Mouse (Mus musculus) A20 (cell line): ENCODE data around the gene Ttc9b.
A peak's percentile ranks its signal among the peaks of the same experiment; 100 is the strongest.
"Not testable (repeated sequence)": the region's sequence is repeated elsewhere in the genome, so short reads cannot be mapped to it uniquely, and the experiment has no call there.

Source experiments
- DNase-seq: peaks from one replicate; pipeline ENCODE4 v3.0.0-alpha.2; 2011; ENCODE audit warnings: low read depth, low spot score

The Ttc9b gene

DNA sequence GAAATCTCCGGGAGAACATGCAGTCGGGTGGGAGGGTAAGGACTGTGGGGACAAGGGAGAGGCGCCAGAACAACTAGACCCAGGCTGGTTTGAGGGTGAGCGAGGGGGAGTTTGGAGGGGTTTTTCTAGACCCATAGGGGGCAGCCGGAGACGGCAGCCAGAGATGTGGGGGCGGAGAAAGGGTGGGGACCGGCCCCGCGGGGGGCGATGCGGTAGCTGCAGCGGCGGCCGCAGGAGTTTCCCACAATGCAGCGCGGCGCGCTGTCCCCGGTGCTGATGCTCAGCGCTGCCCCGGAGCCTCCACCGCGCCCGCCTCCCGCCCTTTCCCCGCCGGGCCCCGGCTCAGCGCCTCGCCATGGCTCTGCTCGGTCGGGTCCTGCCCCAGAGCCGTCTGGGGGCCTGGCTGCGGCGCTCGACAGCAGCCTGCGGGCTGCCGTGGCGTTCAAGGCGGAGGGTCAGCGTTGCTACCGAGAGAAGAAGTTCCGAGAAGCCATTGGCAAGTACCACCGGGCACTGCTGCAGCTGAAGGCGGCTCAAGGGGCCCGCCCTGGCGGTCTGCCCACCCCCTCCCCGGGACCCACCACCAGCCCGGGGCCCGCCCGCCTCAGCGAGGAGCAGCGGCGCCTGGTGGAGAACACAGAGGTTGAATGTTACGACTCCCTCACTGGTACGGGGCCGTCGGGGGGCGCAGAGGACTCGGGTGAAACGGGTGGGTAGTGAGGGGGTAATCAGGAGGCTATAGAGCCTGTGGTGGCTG is at the start of gene Ttc9b:
Gene Ttc9b, plus strand, starts transcription at position 235 of the 757 bp plus-strand sequence.
- peak; percentile 20 for DNase-seq

GRCm38 (mm10) chr7:27604661-27605348 is 48.9 kb upstream of the Ttc9b start:
- no peak for DNase-seq

DNA sequence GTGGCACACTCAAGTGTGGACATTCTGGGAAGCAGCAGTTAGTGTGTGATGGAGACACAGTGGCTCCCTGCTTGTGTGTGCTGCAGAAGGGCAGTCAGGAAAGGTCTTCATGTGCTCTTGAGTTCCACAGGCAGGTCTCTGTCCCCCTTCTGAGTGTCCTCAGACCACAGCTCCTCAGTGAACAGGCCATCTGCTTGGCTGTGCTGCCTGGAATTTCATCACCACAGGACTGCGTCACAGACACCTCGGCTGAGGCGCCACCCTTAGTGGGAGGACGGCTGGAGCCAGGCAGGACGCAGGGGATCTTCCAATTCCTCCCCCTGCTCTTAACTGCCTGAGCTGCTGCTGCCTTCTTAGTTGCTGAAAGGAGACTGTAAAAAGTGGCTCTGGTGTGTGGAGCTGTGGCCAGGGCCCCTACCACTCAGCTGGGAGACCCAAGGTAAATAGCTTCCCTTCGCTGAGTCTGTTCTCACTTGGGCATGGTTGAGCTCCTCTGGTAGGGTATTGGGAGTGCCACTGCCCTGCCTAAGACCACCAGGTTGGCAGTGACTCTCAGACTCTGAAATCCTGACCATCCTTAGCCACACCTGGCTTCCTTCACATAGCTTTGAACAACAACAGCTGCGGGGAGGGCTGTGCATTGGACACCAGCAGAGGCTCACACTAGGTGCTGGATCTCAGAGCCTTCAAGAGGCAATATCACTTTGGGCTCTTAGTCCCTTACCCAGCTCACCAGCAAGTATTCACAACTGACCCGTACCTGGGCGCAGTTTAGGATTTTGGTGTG is 48.0 kb upstream of the Ttc9b start:
- DNase-seq: no peak

DNA sequence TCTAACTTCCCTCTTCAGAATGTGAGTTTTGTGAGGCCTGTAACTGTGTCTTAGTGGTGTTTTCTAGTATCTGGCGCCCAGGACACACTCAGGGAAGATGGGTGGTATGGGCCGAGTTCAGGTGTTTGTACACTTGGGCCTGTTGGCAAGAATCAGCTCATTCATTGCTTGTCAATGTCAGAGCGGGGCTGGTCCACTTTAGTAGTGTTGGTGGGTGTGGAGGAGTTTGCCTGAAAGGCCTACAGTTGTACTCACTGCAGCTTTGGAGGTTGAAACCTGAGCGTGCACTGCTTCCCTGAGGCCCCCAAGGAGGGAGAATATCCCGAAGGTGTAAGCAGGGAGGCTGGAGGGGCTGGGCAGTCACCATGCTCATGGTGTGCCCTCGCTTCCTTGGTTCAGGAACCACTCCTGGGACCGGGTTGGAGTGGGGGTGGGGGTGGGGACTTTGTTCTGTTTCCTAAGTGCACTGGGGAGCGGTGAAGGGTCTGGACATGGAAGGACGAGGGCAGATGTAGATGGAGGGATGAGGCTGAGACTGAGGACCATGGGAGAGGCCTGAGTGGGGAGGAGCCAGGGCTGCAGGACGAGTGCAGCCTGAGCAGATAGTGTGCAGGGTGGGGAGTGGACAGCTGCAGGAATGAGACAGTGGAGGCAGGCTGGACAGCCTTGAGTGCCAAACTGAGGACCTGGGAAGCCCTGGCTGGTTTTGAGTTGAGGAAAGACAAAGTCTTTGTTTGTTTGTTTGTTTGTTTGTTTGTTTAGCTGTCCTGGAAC is 47.0 kb upstream of the Ttc9b start:
- no peak for DNase-seq

- DNase-seq: no peak
Observed at GRCm38 (mm10) chr7:27607580-27607979, 46.1 kb upstream of the Ttc9b start.

DNA sequence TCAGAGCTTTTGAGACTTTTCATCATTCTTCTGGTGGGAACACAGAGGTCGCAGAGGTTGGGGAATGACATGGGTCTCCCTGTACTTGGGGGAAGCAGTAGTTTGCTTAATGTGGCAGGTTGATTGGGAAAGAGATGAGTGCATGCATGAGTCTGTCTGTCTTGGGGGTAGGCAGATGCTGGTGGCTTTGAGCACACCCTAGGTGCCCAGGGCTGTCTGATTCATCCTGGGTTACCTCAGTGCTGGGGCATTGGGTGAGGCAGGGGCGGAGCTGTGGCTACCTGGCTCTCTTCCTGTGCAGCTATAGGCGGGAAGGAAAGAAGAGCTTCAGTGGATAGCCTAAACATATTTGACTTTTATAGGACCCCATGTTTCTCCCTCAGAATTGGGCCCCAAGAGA is 45.6 kb upstream of the Ttc9b start:
- DNase-seq: no peak

DNA sequence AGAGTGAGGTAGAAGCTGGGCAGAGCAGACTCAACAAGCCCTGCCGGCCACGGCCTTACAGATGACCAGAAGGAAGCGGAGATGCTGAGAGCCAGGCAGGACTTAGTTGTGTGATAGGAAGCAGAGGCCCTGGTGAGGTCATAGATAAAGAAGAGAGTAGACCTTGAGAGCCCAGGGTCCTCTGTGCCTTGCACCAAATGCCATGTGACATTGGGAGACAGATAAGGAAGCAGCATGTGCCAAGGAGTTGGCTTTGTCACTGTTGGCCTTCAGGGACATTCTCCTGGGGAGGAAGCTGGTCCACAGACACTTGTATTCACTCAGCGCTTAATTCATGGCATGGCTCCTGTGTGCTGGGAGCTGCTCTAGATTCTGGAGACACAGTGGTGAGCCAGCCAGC is 44.4 kb upstream of the Ttc9b start:
- DNase-seq: no peak

GRCm38 (mm10) chr7:27609688-27610087 is 44.0 kb upstream of the Ttc9b start:
- peak; percentile 22 for DNase-seq

DNA sequence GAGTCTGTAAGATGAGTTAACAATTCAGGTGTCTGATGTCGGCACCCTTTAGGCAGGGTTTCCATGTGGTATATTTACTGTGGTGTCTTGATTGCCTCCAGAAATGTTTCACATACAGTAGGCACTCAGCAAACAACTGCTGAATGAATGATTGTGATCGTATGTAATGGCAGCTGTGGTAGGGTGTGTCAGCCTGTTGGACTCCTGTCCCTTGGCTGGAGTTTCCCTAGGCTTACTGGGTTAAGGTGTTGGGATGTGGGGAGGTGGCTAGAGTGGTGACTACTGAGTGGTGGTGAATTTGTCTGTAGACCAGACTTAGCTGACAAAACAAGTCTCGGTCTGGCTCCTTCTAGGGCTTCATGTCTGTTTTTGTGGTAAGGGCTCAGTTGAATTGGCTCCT is 43.3 kb upstream of the Ttc9b start:
- no peak for DNase-seq

GRCm38 (mm10) chr7:27610871-27611270 is 42.8 kb upstream of the Ttc9b start:
- DNase-seq: no peak

DNA sequence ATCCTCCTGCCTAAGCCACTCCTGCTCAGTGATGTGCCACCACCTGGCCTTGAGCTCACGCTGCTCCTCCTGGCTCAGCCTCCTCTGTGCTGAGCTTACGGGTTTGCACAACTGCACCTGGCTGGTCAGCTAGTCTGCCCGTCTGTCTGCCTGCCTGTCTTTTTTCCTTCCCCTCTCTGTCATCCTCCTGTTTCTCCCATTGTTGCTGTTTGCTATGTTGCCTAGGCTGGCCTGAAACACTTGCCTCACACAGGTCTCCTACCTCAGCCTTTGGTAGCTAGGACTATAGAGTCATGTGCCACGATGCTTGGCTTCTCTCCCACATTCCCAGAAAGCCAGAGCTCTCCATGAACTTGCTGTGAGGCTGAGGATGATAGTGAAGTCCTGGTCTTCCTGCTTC is 40.8 kb upstream of the Ttc9b start:
- DNase-seq: no peak

GRCm38 (mm10) chr7:27613751-27614499 is 39.8 kb upstream of the Ttc9b start:
- no peak for DNase-seq

DNA sequence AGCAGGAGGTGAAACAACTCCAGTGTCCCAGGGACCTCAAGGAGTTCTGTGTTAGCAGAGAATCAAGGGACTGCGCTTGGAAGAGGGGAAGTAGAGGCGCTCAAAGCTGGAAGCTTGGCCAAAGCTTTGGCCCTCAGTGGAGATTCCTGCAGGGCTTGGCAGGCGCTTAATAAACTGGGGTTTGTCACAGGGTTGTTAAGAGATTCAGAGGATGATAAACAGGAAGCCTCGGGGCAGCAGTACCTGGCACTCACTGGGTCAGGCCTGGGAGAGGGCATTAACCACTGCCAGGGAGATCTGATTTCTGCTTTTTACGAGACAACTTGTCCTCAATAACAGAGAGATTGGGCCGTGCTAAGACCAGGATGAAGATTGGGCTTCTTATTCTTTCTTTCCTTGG is 32.7 kb upstream of the Ttc9b start:
- no peak for DNase-seq

GRCm38 (mm10) chr7:27622234-27622633 is 31.5 kb upstream of the Ttc9b start:
- DNase-seq: no peak

- DNase-seq: no peak
Observed at GRCm38 (mm10) chr7:27624967-27625366, 28.7 kb upstream of the Ttc9b start.

GRCm38 (mm10) chr7:27627707-27628106 is 26.0 kb upstream of the Ttc9b start:
- DNase-seq: no peak

- DNase-seq: no peak
Observed at GRCm38 (mm10) chr7:27628190-27628589, 25.5 kb upstream of the Ttc9b start.

GRCm38 (mm10) chr7:27628816-27629215 is 24.9 kb upstream of the Ttc9b start:
- DNase-seq: not testable (repeated sequence)

GRCm38 (mm10) chr7:27631439-27631838 is 22.3 kb upstream of the Ttc9b start:
- no peak for DNase-seq

GRCm38 (mm10) chr7:27633166-27633565 is 20.5 kb upstream of the Ttc9b start:
- DNase-seq: no peak

- DNase-seq: no peak
Observed at GRCm38 (mm10) chr7:27634691-27635090, 19.0 kb upstream of the Ttc9b start.
